Mouse (Mus musculus): ENCODE data around the gene Fam180a.

Fam180a gene

DNA sequence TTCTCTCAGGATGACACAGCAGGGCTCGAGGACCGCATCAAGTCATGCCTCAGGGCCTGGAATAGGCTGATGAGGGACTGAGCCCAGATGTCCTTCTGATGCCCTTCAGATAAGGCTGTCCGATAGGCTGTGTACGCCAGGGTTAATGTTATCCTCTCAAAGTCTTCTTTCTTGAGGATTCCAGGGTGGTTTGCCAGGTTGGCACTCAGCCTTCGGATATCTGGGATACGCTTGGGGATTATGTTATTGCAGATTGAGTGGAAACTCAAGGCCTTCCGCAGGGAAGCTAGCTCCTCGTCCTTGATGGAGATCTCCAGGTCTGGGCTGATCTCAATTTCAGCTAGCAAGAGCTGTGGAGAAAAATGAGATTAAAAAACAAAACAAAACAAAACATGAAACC is 12.4 kb downstream of the Fam180a start:
- DNase-seq (ENCODE audit: extremely low spot score, low read depth, low spot score), result no peak

DNA sequence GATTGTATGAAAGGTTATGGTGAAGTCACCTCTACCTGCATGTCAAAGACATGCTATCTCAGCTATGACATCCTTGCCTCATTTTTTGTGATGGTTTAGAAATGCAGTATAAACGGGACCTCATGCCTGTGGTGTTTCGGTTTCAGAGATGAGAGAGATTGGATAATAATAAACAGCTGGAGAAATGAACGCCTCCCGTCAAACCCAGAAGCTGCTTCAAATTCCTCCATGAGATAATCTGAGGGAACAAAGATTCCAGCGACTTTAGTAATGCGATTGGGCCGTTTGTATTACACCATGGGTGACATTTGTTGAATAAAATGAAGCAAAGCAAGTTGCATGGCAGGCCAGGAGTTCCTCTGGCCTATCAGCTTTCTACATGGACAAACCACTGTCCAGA is 16.5 kb downstream of the Fam180a start:
- DNase-seq (ENCODE audit: extremely low spot score, low read depth, low spot score), result no peak

DNA sequence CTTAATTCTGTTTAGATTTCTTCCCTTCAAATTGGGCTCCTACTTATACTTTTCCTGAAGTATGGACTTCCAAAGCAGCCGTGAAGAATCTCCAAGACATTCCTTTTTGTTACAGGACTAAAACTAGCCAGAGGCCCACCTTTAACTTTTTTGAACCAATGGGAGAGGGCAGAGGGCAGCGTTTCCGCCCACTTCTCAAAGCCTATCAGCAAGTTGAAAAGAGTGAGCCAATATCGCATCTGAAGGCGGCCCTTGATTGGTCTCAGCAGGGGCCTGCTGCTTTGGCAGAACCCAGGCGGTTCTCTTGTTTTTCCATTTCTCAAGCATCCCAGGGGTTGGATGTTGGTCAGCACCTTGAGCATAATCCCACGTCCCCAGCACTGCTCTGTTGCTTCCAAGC is 17.9 kb downstream of the Fam180a start, which contains the start of gene Slc13a4:
Slc13a4 (minus strand) TSS at position 95 of the 400 bp plus-strand sequence.
- no peak for DNase-seq (ENCODE audit: extremely low spot score, low read depth, low spot score)

DNA sequence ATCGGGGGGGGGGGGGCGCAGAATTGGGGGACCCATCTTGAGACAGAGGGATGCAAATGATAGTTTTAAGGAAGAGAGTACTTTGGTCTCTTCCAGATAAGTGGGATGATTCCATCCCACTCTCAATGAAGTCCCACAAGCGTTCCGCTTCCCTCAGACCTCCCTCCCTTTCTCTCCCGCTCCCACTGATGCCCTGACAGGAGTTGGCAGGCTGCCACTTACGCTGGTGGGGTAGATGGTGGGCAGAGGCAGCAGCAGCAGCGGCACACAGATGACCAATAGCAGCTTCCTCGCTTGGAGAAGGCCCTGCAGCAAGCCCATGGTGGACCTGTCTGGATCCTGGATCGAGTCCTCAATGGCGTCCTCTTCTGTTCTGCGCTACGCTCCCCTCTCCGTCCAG is 18.8 kb downstream of the Fam180a start:
- no peak for DNase-seq (ENCODE audit: extremely low spot score, low read depth, low spot score)

DNA sequence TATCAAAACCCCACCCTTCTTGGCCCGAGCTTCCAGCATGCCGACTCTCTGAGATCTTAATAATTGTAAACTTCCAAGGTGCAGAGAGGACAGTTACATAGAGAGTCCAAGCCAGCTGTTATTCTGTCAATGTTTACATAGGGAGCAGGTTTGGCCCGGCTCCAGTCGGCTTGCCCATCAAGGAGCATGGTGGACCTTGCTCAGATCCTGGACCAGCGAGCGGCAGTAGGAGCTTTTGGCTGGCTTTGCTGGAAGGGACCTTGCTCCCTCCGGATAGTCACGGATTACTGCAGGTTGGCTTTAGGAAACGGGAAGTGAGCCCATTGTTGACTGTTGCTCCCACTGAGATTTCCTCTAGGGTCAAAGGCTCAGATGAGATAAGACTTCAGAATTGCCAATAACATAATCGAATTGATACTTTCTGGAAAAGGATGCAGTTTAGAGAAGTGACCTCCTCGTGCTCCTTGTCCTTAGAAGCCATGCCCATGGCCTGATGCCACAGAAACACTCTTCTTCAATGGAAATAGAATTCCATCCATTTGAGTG is 22.5 kb downstream of the Fam180a start:
- DNase-seq (ENCODE audit: extremely low spot score, low read depth, low spot score), result no peak

DNA sequence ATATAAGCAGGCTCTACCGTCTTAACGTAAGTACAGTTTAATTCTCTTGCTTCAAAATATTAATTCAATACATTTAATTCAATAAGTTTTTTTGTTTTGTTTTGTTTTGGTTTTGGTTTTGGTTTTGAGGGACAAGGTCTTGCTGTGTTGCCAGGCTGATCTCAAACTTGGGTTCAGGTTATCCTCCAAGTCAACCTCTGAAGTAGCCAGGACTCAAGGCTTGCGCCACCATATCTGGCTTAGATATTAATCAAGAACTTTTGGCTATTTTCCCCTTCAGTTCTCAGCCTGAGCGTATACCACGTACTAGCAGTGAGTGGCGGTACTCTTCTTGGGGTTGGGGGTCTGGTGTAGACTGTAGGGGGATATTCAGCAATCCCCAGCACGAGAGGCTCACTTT is 23.4 kb downstream of the Fam180a start:
- no peak for DNase-seq (ENCODE audit: extremely low spot score, low read depth, low spot score)

DNA sequence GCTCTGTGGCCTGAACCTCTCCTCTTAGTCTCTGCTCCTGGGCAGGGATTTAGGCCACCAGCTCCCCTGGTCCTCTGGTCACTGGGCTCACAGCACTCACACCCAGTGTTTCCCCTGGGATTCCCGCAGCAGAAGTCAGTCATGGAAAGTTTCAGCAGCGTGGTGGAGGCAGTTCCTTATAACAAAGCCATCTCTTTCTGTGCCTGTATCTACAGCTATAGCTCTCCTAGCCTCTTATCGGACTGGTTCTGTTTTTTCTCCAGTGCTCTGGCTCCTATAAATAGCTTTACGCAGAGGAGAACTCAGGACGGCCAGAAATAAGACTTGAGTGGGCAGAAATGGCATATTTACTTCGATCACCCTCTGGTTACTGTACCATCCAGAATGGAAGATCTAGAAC is 27.6 kb downstream of the Fam180a start:
- DNase-seq (ENCODE audit: extremely low spot score, low read depth, low spot score), result no peak

DNA sequence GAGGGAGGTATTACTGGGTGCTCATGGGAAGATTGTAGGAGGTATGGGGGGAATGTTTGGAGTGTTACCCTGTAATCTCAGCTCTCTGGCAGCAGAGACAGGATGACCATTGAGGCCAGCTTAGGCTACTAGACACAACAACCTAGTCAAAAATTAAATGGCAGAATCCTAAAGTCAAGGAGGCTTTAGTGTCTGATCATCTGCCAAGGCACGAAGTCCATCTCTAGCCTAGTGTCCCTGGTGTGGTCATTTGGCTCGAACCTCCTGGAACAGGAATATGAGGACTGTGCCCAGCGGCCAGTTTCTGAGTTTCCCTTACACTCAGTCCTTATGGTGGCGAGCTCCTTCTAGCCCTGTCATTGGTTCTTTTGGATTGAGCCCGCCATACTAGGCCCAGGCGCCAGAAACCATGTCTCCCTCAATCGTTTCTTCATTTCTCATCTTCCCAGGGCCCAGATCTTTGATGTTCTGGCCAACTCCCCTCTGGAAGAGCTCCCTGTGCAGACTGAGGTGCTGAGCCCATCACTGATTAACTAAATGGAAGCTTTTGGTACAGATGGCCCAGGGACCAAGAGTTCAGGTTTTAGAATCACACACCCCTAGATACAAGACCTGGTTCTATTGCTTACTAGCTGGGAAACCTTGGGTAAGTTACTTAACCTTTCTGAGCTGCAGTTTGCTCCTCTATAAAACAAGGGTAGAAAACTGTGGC is 28.3 kb downstream of the Fam180a start:
- DNase-seq (ENCODE audit: extremely low spot score, low read depth, low spot score), result no peak

DNA sequence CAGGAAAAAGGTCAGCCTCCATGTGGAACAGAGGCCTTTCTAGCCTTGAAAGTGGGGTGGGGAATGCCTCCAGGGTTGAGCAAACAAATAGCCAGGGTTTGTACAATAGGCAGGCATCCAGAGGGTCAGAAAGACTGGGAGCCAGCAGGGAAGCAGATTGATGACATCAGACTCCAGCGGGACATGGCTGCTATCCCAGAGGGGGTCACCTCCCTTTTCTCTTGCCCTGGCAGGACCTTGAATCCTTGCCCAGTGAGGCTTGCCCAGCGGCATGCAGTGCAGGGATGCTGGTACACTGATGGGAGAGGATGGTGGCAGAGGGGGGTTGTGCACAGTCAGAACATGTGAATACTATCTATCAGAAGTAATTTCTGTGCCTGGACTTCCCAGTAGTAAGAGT is 28.9 kb downstream of the Fam180a start:
- no peak for DNase-seq (ENCODE audit: extremely low spot score, low read depth, low spot score)

DNA sequence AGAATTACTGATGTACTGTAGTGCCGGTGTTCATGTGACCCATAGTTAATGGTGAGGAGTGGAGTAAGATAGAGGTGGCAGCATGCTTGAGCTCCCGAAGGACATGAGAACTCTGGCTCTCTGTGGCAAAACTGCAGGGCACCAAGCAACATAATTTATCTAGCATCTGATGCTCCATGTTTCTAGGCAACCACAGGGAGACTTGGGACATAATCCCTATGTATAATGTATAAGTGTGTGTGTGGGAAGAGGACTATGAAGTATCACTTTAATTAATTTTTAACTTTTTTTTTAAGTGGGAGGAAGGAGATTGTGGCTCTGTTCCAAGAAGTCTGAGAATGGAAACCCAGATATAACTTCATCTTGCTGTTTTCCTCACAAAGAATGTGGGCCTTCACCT is 31.0 kb downstream of the Fam180a start:
- DNase-seq (ENCODE audit: extremely low spot score, low read depth, low spot score), result no peak

DNA sequence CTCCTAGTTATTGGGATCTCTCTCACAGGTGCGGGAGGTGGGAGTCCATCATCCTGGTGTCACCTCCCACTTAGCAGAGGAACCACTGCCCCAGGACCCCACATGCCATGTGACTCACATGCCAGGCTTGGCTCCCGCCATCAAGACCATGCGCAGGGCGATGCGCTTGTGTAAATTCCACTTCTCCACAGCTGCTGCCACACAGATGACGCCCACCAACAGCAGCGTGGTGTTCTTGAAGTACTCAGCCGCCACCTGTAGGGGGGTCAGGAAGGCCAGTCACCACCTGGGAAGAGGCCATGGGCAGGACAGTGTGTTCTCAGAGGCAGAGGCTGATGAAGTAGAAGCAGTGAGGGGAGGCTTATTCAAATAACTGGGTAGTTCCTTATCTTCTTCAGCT is 36.3 kb downstream of the Fam180a start:
- no peak for DNase-seq (ENCODE audit: extremely low spot score, low read depth, low spot score)

DNA sequence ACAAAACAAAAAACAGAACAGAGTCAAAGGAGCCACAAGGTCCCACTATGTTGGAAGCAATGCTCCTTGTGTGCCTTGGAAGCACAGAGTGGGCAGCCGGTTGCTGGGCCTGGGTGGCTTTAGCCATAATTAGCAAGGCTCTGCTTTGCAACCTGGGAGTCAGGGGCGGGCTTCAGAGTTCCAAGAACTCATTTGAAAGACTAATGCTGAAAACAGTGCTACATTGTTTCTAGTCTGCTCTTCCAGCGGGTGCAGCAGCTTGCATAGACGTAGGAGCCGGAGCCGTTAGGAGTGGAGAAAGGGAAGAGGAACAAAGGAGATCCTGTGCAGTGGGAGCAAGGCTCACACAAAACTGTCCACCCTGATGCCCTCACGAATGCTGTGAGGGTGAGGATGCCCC is 37.0 kb downstream of the Fam180a start:
- DNase-seq (ENCODE audit: extremely low spot score, low read depth, low spot score), result no peak

DNA sequence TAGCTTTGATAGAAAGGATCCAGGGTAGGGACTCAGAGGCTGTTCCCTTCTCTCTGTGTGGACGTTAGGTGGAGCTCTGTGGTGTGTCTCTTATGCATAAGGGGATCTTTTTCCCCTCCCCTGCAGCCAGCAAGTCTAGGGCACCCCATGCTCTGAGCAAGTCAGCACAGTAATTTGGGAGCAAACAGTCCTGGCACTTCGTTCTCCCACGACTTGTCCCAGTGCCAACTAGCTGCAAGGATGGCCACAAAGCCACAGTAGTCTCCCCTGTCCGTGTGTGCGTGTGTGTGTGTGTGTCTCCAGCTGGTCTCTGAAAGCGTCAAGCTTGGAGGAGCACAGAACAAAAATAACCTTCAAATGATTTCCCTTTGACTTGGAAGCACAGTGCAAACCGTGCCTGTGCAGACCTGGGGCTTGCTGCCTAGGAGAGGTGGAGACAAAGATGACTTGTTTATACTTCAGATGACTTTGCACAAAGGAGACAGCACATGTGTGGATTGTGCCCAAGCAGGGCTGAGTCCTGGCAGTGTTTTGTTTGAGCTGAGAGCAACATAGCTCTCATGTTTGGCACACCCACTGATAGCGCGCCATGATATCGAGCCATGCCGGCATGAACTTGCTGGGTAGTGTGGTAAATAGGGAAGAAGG is 37.7 kb downstream of the Fam180a start:
- no peak for DNase-seq (ENCODE audit: extremely low spot score, low read depth, low spot score)

DNA sequence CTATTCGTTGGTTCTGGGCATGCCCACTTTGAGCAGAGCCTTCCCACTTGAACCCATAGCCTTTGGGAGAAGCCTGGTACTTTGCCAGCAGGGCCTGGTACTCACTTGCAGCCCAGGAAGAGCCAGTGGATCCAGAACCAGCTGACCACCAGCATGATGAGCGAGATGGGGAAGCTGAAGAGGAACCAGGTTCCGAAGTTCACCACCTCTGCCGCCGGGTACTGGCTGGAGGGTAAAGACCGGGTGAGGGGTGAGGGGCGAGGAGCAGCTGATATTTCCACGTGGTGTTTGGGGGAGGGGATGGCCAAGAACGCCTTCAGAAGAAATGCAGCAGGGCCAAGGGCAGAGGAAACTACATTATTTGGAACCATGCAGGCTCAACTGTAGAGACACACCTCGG is 46.6 kb downstream of the Fam180a start:
- no peak for DNase-seq (ENCODE audit: extremely low spot score, low read depth, low spot score)

DNA sequence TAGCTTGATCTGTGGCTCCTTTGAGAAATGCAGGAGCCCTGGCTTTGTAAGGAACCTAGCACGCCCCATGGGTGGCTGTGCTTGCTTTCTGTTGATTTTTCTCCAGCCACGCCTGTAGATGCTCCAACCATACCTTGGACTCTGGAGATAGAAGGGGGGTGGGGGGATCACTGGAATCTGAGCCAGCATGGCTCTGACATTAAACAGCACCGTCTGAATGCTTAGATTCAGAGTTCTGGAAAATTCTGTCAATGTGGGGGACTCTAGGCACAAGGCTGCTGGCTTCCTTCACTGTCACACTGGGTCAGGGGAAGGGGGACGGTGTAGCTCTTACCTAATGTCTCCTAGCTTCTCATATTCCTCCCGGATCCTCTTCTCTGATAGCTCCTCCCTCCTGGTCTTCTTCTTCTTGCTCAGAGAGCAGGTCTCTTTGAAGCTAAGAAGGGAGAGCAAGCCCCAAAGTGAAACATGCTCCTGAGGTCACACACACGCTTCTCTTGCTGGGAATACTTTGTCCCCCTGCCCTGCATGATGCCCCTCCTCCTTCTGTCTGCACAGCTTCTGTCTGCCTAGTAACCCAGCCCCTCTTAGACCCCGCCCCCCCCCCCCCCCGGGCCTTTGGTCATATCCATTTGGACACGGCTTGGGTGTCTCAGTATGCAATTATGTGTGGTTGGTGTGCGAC is 47.9 kb downstream of the Fam180a start:
- DNase-seq (ENCODE audit: extremely low spot score, low read depth, low spot score), result no peak

DNA sequence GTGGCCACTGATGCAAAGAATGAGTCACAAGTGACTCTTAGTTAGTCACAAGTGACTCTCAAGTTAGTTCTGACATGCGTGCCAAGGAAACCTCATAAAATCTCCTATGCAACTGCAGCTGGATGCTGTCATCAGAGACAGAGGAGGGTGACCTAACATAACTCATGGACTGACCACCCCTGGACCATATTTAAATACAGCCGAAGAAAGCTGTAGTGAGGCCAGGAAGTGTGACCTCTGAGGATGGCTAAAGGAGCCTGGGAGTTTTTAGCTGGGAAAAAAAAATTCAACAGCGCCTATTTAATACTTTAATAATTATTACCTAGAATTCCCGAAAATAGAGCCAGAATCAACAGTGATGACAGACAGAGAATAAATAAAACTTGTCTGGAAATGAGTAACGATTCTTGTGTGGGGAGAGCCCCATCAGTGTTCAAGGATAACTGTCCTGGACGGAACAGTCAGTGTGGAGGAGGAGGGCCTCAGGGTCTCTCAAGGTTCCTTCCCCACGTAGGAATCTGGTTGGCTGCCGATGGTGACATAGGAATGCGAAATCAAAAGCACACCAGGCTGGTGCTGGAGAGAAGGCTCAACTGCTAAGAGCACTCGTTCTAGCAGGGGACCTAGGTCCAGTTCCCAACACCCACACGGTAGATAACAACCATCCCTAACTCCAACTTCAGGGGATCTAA is 52.4 kb downstream of the Fam180a start:
- DNase-seq (ENCODE audit: extremely low spot score, low read depth, low spot score), result no peak

DNA sequence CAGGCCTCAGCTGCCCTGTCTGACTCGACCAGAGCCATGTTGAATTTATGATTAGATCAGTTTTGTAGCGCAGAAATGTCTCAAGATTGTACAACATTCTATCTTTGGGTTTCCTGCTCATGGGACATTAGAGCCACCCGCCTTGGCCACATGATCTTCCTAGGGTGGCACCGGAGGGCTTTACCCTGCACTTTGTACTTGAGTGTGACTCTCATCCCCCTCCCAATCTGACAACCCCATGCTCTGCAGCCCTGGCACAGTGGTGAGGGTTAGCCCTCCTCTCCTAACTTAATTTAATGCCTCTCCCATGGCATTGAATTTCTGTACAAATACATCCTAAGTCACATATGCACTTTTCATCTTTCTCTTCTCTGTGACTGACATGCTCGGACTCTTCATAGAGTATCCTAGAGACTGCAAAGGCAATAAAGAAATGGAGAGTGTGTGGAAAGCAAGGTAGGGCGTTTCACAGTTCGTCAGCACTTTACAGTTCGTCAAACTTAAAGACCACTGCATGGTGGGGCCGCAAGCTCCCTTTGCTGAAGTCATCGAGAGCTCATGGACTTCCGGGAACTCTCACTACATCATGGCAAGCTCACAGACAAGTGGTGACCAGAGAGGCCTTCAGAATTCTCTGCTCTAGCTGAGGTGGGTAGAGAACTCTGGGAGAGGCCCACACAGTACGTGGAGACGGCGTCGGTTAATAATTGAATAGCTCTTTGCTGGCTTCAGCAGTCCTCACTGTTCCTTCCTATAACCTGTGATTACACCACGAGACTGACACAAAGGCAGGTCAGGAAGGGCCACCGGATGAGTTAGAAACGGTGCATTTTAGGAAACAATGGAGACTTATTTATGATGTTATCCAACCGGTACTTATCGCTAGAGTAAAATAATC is 53.8 kb downstream of the Fam180a start:
- no peak for DNase-seq (ENCODE audit: extremely low spot score, low read depth, low spot score)

DNA sequence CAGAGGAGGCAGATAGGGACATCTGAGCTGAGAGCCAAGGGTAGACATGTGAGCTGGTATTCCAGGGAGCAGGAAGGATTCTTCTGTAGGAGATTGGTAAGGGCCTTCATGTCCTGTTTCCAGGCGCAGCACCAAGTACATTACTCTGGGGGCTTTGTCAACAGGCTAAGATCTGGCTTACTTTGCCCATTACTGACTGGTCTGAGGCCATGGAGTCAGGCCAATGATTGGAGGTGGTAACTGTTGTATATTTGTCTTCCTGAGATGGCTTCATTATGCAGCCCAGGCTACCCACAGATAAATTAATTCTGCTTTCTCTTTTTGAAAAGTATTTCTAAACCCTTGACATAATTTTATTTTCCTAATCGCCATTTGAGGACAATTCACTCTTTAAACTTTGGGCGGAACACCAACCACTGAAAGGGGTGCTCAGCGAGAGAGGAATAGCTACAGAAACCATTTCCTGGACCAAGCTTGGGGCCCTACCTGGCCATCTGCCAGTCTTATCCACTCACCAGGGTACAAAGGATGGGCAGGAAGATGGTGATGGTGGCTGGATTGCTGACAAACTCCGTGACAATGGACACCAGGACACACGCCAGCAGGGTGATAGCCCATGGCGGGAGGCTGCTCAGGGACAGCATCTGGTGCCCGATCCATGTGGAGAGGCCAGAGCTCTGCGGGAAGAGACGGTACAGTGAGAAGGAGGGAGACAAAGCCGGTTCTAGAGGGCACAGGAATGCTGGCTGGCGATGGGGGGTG is 54.7 kb downstream of the Fam180a start:
- no peak for DNase-seq (ENCODE audit: extremely low spot score, low read depth, low spot score)

DNA sequence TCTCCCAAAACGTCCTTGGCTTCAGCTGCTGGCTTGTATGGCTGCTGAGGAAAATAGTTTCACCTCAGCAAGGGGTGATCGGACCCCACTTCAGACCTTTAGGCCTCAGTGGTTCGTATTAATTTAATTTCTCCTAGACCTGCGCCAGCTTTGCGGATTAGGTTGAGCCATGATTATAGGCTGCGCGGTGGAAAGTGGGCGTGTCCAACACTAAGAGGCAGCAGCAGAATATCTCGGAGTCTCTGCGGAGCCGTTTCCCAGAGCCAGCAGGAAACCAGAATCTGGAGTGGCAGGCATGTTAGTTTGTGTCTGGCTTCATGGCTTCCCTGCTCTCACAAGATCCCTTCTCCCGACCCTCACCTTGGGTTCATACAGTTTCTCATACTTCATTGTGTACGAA is 56.3 kb downstream of the Fam180a start:
- no peak for DNase-seq (ENCODE audit: extremely low spot score, low read depth, low spot score)

DNA sequence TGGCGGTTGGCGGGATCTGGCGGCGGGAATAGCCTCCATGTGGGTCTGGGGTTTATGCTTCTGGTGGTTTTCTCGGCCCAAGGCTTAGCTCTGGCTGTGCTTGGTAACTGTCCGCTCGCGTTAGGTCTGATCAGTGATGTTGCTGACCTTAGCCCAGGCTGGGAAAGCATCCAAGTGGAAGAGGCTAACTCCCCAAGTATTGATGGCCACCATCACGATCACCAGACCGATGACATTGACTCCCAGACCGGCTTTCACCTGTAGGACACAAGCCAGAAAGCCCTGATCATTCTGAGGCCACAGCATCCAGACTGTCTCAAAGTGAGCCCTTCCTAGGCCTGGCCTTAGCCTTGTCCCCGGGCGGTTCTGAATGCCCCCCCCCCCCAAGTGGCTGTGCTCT is 57.2 kb downstream of the Fam180a start:
- no peak for DNase-seq (ENCODE audit: extremely low spot score, low read depth, low spot score)
